In genomic region chr4:81483159-81483558, GRCm38 (mm10) we compare ENCODE assay signal across 10 mouse cellular contexts. TPM values are rescaled to one million over a fixed set of nuclear protein-coding genes. Genes with fewer than 3 reads are reported as not detected.
DNase-seq lines count a peak whose midpoint lies in the region; ATAC-seq and TF ChIP-seq lines count a peak whose summit lies in the region.
"Had no signal": no experiment of that assay in that cellular context is flagged by ENCODE, and none has a peak within 500 bp of the region (broad histone marks: within the 10 kb centered on the region; RNA-seq: fewer than 3 reads in every experiment).

No protein-coding gene starts in this region.

- TF ChIP-seq CTCF in gastrocnemius, adult 2 months (IDR thresholded peaks at IDR 0.05) = no peak

- H3K36me3 ChIP-seq in heart, embryonic 10.5 days = no peaks in the 10 kb centered on the region
- no peaks in the 10 kb centered on the region for H3K36me3 ChIP-seq in hindbrain, embryonic 14.5 days (replicated peaks; ENCODE audit: control insufficient read depth, insufficient read depth)
- H3K36me3 ChIP-seq: midbrain, embryonic 15.5 days had no signal

- no peak overlapping the region for H3K27ac ChIP-seq in heart, embryonic 10.5 days
- H3K27ac ChIP-seq in gastrocnemius, adult 2 months = peak overlapping the region; percentile 67
- no peak overlapping the region for H3K27ac ChIP-seq in hindbrain, embryonic 14.5 days
- H3K27ac ChIP-seq: midbrain, embryonic 15.5 days had no signal

- H3K9me3 ChIP-seq in heart, embryonic 10.5 days = no peaks in the 10 kb centered on the region
- H3K9me3 ChIP-seq in hindbrain, embryonic 14.5 days (ENCODE audit: control insufficient read depth, low read length) = no peaks in the 10 kb centered on the region
- H3K9me3 ChIP-seq: midbrain, embryonic 15.5 days had no signal

- no peak overlapping the region for H3K4me2 ChIP-seq in hindbrain, embryonic 14.5 days (replicated peaks)
- H3K4me2 ChIP-seq: midbrain, embryonic 15.5 days had no signal

- H3K4me1 ChIP-seq in heart, embryonic 10.5 days = no peaks in the 10 kb centered on the region
- no peaks in the 10 kb centered on the region for H3K4me1 ChIP-seq in hindbrain, embryonic 14.5 days (replicated peaks; ENCODE audit: control insufficient read depth, insufficient read depth, low read length)

- DNase-seq in heart, adult 18-20 months = peak; percentile 60 to 67
- no peak for DNase-seq in heart, embryonic 10.5 days (ENCODE audit: low spot score)
- DNase-seq in MN1 (ENCODE audit: low spot score) = peak; percentile 6
- peak; percentile 52 for DNase-seq in gastrocnemius, adult 2 months
- DNase-seq in heart, postnatal 14 days = peak; percentile 26 to 37
- DNase-seq in frontal cortex, postnatal 10 days (ENCODE audit: low spot score in 2 of 2) = no peak
- DNase-seq in hindbrain, embryonic 14.5 days (ENCODE audit: low spot score) = no peak
- DNase-seq in right cerebral cortex, postnatal 10 days (ENCODE audit: low spot score in 2 of 2) = no peak
- DNase-seq: kidney, adult 11 months had no signal

- no peaks in the 10 kb centered on the region for H3K27me3 ChIP-seq in heart, embryonic 10.5 days (ENCODE audit: insufficient read depth, poor library complexity, severe bottlenecking)
- H3K27me3 ChIP-seq in hindbrain, embryonic 14.5 days (ENCODE audit: control insufficient read depth, insufficient read depth, low read length) = no peaks in the 10 kb centered on the region
- H3K27me3 ChIP-seq: midbrain, embryonic 15.5 days had no signal

- 15% methylated on average over 6 of the region's 6 CpGs for WGBS in heart, embryonic 10.5 days
- 17% methylated on average over 6 of the region's 6 CpGs for WGBS in hindbrain, embryonic 14.5 days

- no peak overlapping the region for H3K4me3 ChIP-seq in heart, embryonic 10.5 days
- peak overlapping the region; percentile 57 for H3K4me3 ChIP-seq in gastrocnemius, adult 2 months
- no peak overlapping the region for H3K4me3 ChIP-seq in hindbrain, embryonic 14.5 days (replicated peaks; ENCODE audit: low read length)
- H3K4me3 ChIP-seq: midbrain, embryonic 15.5 days had no signal

- intact Hi-C loops in gastrocnemius, adult 2 months (cut with DNase I) = no loop called here
- intact Hi-C loops in heart, postnatal 14 days (cut with DNase I) = no loop called here

- ATAC-seq in hindbrain, embryonic 14.5 days (ENCODE audit: low FRiP score) = no peak
- ATAC-seq: midbrain, embryonic 15.5 days had no signal

- H3K9ac ChIP-seq in hindbrain, embryonic 14.5 days = no peak overlapping the region
- H3K9ac ChIP-seq: midbrain, embryonic 15.5 days had no signal

RNA-seq across cellular contexts. Expression of gene Mpdz, which starts 40.5 kb away (rescaled TPM):
- total RNA-seq in heart, adult 18-20 months (2021) = 10 to 100 TPM; 55.7 to 60.8 TPM
- polyA plus RNA-seq in heart, embryonic 10.5 days (2016; fragmentation: Nextera tagmentation; extraction: Ambion mirVana) = 32.8 and 35.1 TPM in 2 replicates
- 10 to 100 TPM; 52.7 to 85.0 TPM for total RNA-seq in gastrocnemius, adult 2 months (2021)
- 10 to 100 TPM; 41.9 to 42.6 TPM for total RNA-seq in heart, postnatal 14 days (2021)
- polyA plus RNA-seq in hindbrain, embryonic 14.5 days (2014; fragmentation: Nextera tagmentation; extraction: Ambion mirVana) = 15.1 and 16.2 TPM in 2 replicates

Comparison
In these comparisons a context has a peak if more than half of its experiments do, and no peak if none do; other contexts are left out.
1. DNase-seq: peak in heart, adult 18-20 months (2 of 2), MN1 (single experiment), gastrocnemius, adult 2 months (single experiment) and heart, postnatal 14 days (2 of 2); none in heart, embryonic 10.5 days (single experiment), frontal cortex, postnatal 10 days (0 of 2), hindbrain, embryonic 14.5 days (single experiment) and right cerebral cortex, postnatal 10 days (0 of 2).